Mouse (Mus musculus): ENCODE results near the gene Esam. TPM values are rescaled to one million over a fixed set of nuclear protein-coding genes. Genes with fewer than 3 reads are reported as not detected.

Esam gene
- polyA plus RNA-seq, 1 experiment = not detected

DNA sequence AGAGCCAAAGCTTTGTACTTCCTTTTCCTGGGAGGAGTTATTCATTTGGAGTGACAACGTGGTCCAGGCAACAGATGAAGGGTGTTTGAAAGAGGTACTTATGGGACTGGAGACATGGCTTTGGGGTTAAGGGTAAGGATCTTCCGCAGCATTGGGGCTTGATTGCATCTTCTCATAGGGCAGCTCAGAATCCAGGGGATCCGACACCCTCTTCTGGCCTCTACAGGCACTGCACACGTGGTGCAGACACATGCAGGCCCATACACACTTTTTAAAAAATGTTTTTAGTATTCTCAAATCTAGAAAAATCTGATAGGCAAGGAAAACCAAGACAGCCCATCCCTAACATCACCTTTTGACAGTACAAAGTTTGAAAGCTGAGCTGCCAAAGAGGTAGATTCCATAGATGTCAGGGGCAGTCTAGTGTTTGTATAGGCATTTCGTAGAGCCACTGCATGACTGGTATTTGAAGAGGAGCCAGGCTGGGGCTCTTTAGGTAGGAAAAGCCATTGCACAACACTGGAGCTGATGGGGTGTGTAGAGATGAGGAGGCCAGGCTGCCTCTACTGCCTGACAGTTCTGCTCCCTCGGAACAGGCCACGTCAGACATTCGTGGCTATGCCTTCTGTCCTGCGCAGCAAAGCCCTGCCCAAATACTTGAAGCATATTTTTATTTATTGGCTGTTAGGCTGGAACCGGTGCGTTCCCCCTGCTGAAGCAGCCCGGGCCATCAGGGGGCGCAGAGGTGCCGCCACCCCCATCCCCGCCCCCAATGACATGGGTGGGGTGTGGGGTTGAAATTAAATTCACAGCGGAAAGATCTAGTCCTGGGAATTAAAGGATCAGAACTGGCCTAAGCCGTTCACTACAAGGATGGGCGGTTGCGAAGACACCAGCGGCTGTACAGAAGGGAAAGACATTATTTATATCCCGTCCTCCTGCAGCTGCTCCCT, 1.2 kb upstream of the Esam start:
- no peak overlapping the region for H3K27ac ChIP-seq (ENCODE audit: insufficient read depth, low read depth, low read length)
- H3K4me1 ChIP-seq (ENCODE audit: control insufficient read depth, insufficient read depth, low read length) = peaks cover 24% of the 10 kb centered on the region
- 63% methylated on average over 21 of the region's 21 CpGs for WGBS
- no peak for TF ChIP-seq CTCF (IDR thresholded peaks at IDR 0.05; ENCODE audit: insufficient read depth, low read depth, low read length)
- no peak for TF ChIP-seq POLR2A (IDR thresholded peaks at IDR 0.05; ENCODE audit: insufficient read depth, low read depth, low read length)
- no peak overlapping the region for H3K4me3 ChIP-seq (ENCODE audit: insufficient read depth, low read depth, low read length)

DNA sequence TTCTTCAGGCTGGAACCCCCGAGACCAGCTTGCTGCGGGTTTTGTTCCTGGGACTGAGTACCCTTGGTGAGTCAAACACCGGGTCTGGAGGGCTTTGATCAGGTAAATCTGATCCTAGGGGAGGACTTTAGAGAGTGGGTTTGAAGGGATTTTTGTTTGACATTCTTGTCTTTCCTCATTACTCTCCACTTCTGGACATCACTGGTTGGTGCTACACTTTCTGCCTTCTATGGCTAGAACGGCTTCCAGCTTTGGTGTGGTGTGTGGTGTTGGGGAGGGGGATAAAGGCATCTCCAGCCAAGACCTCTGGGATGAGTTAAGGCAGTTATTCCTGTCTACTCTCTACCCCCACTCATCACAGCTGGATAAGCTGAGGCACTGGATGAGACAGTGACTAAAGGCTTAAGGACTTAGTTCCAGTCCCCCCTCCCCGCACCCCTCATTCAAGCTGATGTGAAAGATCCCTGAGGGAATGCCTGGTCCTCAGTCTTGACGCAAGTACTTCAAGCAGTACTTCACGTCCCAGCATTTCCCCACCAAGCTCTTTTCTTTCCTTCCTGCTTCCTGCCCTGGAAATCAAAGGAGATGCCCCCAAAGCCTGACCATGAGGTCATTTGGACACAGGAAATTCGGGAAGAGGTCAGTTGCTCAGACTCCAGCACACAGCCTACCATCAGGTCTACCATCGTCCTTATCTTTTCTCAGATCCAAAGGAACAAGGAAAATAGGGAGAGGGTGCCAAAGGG, 520 bp downstream of the Esam start:
- no peak for TF ChIP-seq CTCF (IDR thresholded peaks at IDR 0.05; ENCODE audit: insufficient read depth, low read depth, low read length)
- no peak for TF ChIP-seq POLR2A (IDR thresholded peaks at IDR 0.05; ENCODE audit: insufficient read depth, low read depth, low read length)
- H3K27ac ChIP-seq (ENCODE audit: insufficient read depth, low read depth, low read length) = no peak overlapping the region
- H3K4me3 ChIP-seq (ENCODE audit: insufficient read depth, low read depth, low read length) = peak overlapping the region; percentile 15; the same call in 1 of the 2 replicates
- peaks cover 24% of the 10 kb centered on the region for H3K4me1 ChIP-seq (ENCODE audit: control insufficient read depth, insufficient read depth, low read length)
- WGBS = 75% methylated on average over 9 of the region's 9 CpGs

DNA sequence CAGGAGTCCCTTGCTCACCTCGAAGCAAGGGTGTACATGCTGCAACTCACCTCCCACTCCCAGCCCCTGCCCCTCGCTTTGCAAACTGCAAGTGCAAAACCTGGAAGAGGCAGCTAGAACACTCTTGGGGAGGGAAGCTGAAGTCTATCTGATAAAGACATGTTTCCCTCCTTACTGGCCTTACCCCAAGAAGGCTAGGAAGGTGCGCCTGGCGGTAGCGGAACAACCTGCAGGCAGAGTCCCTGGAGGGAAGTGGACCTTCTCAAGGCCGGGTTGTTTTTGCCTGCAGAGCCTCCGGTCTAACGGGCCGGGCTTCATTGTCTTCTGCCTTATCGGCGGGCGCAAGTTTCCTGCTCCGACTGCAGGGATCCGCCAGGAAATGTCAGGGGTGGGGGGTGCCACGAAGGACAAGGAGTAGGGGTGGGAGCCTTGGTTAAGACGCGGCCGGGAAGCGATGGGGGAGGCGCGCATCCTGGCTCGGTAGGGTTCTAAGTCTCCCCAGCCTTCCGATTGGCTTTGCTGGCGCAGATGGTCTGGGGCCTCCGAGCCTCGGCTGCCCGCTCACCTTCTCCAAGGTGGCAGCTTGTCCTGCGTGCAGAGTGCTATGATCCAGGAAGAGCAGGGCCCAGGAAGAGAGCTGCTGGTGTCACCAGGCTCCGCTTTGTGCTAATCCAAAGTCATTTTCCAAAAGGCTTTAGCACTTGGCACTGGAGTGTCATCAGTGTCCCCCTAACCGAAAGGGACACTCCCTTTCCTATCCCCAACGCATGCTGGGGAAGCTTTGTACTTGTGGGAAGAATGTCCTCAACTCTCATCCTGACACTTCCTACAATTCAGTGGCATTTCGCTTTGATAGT, 2.4 kb downstream of the Esam start:
- Histone ChIP-seq H3K4me3 (ENCODE audit: insufficient read depth, low read depth, low read length) (peak overlapping the region; percentile 35), H3K27ac (ENCODE audit: insufficient read depth, low read depth, low read length) (no peak overlapping the region), H3K4me1 (ENCODE audit: control insufficient read depth, insufficient read depth, low read length) (peaks cover 24% of the 10 kb centered on the region)
- 17% methylated on average over 32 of the region's 32 CpGs for WGBS
- TF ChIP-seq POLR2A (IDR thresholded peaks at IDR 0.05; ENCODE audit: insufficient read depth, low read depth, low read length) = no peak
- peak; percentile 6; the same call in 1 of the 2 replicates for TF ChIP-seq CTCF (IDR thresholded peaks at IDR 0.05; ENCODE audit: insufficient read depth, low read depth, low read length)

DNA sequence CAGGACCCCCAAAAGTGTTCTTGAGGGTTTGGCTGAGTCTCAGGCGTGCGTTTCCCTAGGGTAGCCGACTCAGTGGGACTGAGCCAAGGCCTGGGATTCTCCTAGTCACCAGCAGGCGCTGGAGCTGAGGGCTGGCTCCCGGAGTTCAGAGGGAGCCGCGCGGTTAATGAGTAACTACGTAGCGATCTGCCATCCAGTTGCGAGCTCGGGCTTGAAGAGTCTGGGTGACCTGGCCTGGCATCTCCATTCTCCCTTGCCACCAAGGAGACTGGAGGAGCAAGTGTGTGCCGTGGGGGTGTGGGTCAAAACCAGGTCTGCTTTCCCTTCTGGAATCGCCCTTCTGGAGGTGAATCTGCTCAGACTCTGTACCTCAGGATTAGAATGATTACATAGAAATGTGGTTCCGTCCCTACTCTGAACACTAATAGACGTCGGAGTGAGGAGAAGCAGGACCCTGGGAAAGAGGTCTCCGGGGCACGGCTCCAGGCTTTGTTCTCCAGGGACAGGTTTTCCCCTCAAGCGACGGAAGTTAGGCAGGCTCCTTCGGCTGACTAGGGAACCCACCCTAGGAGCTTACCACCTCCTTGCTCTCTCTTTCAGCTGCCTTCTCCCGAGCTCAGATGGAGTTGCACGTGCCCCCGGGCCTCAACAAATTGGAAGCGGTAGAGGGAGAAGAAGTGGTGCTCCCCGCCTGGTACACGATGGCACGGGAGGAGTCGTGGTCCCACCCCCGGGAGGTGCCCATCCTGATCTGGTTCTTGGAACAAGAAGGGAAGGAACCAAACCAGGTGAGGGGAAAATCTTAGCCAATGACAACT, 3.2 kb downstream of the Esam start:
- Histone ChIP-seq H3K4me3 (ENCODE audit: insufficient read depth, low read depth, low read length) (peak overlapping the region; percentile 35), H3K4me1 (ENCODE audit: control insufficient read depth, insufficient read depth, low read length) (peaks cover 24% of the 10 kb centered on the region), H3K27ac (ENCODE audit: insufficient read depth, low read depth, low read length) (no peak overlapping the region)
- TF ChIP-seq CTCF (IDR thresholded peaks at IDR 0.05; ENCODE audit: insufficient read depth, low read depth, low read length) = peak; percentile 34; the same call in 1 of the 2 replicates
- TF ChIP-seq POLR2A (IDR thresholded peaks at IDR 0.05; ENCODE audit: insufficient read depth, low read depth, low read length) = 0 out of 2 replicates have a peak, but pooled peaks have one; percentile 5
- 10% methylated on average over 31 of the region's 31 CpGs for WGBS

GRCm38 (mm10) chr9:37536851-37537250, 9.0 kb downstream of the Esam start:
- H3K4me3 ChIP-seq (ENCODE audit: insufficient read depth, low read depth, low read length) = no peak overlapping the region
- no peak overlapping the region for H3K27ac ChIP-seq (ENCODE audit: insufficient read depth, low read depth, low read length)
- peaks cover 3% of the 10 kb centered on the region; the same call in 1 of the 2 replicates for H3K4me1 ChIP-seq (ENCODE audit: control insufficient read depth, insufficient read depth, low read length)
- 83% methylated on average over 4 of the region's 4 CpGs for WGBS
- TF ChIP-seq CTCF (IDR thresholded peaks at IDR 0.05; ENCODE audit: insufficient read depth, low read depth, low read length) (no peak), POLR2A (IDR thresholded peaks at IDR 0.05; ENCODE audit: insufficient read depth, low read depth, low read length) (no peak)

GRCm38 (mm10) chr9:37537658-37538250, 9.9 kb downstream of the Esam start:
- TF ChIP-seq CTCF (IDR thresholded peaks at IDR 0.05; ENCODE audit: insufficient read depth, low read depth, low read length) (no peak), POLR2A (IDR thresholded peaks at IDR 0.05; ENCODE audit: insufficient read depth, low read depth, low read length) (no peak)
- H3K27ac ChIP-seq (ENCODE audit: insufficient read depth, low read depth, low read length) = no peak overlapping the region
- 88% methylated on average over 5 of the region's 5 CpGs for WGBS
- peaks cover 3% of the 10 kb centered on the region; the same call in 1 of the 2 replicates for H3K4me1 ChIP-seq (ENCODE audit: control insufficient read depth, insufficient read depth, low read length)
- H3K4me3 ChIP-seq (ENCODE audit: insufficient read depth, low read depth, low read length) = no peak overlapping the region

- H3K4me1 ChIP-seq (ENCODE audit: control insufficient read depth, insufficient read depth, low read length) = peaks cover 5% of the 10 kb centered on the region
- no peak for TF ChIP-seq POLR2A (IDR thresholded peaks at IDR 0.05; ENCODE audit: insufficient read depth, low read depth, low read length)
- 0 out of 2 replicates have a peak, but pooled peaks have one; percentile 16 for TF ChIP-seq CTCF (IDR thresholded peaks at IDR 0.05; ENCODE audit: insufficient read depth, low read depth, low read length)
- H3K4me3 ChIP-seq (ENCODE audit: insufficient read depth, low read depth, low read length) = no peak within 1 kb of the TSS
- no peak within 1 kb of the TSS for H3K27ac ChIP-seq (ENCODE audit: insufficient read depth, low read depth, low read length)
- 75% methylated on average over 23 of the region's 23 CpGs for WGBS
Measured at GRCm38 (mm10) chr9:37539170-37540025, 11.5 kb downstream of the Esam start, which contains the start of gene Vsig2. Gene Vsig2 (plus strand): TSS chr9:37539255.
